Mouse (Mus musculus) cerebellum, adult (tissue): ENCODE results near the gene Tgm5.
A peak's percentile ranks its signal among the peaks of the same experiment; 100 is the strongest.
"Not testable (repeated sequence)": the region's sequence is repeated elsewhere in the genome, so short reads cannot be mapped to it uniquely, and the experiment has no call there.

Source experiments
- ATAC-seq: cut with Nextera tagmentation; 2 replicates; pipeline ENCODE4 v1.9.2; 2017; ENCODE audit warnings: mild to moderate bottlenecking, moderate library complexity, mixed read lengths; ENCODE audit not compliant: insufficient number of reproducible peaks, low FRiP score, low TSS enrichment

Tgm5 gene

GRCm38 (mm10) chr2:121045653-121046052 is 40.0 kb downstream of the Tgm5 start:
- ATAC-seq, result no peak

- no peak; the same call in 1 of the 2 replicates for ATAC-seq
These were observed 44.5 kb downstream of the Tgm5 start for GRCm38 (mm10) chr2:121041098-121041497.

GRCm38 (mm10) chr2:121039382-121039781 is 46.3 kb downstream of the Tgm5 start:
- ATAC-seq, result no peak

- ATAC-seq, result not testable (repeated sequence)
These were observed 46.8 kb downstream of the Tgm5 start for GRCm38 (mm10) chr2:121038851-121039250.

- ATAC-seq, result no peak
These were observed 48.8 kb downstream of the Tgm5 start, which contains the start of gene Epb42 for GRCm38 (mm10) chr2:121036733-121037341. TSS of gene Epb42 (minus strand) at chr2:121037072.

GRCm38 (mm10) chr2:121022918-121023317 is 62.7 kb downstream of the Tgm5 start:
- no peak for ATAC-seq

- ATAC-seq, result no peak
These were observed 68.5 kb downstream of the Tgm5 start for GRCm38 (mm10) chr2:121017151-121017550.

- no peak for ATAC-seq
These were observed 69.4 kb downstream of the Tgm5 start for GRCm38 (mm10) chr2:121016226-121016625.

- no peak for ATAC-seq
These were observed 70.1 kb downstream of the Tgm5 start for GRCm38 (mm10) chr2:121015507-121015906.

- ATAC-seq, result no peak
These were observed 73.0 kb downstream of the Tgm5 start for GRCm38 (mm10) chr2:121012676-121013075.

GRCm38 (mm10) chr2:121009071-121009677 is 76.5 kb downstream of the Tgm5 start:
- ATAC-seq, result no peak

GRCm38 (mm10) chr2:121008664-121009007 is 77.0 kb downstream of the Tgm5 start:
- ATAC-seq, result no peak

GRCm38 (mm10) chr2:121007925-121008663 is 77.5 kb downstream of the Tgm5 start, which contains the start of gene Ccndbp1:
TSS of gene Ccndbp1 (plus strand) at chr2:121008403.
- ATAC-seq, result peak; percentile 41; the same call in 1 of the 2 replicates

- ATAC-seq, result peak; percentile 60; the same call in 1 of the 2 replicates
These were observed 78.7 kb downstream of the Tgm5 start for GRCm38 (mm10) chr2:121006986-121007385.

GRCm38 (mm10) chr2:121004018-121004811 is 81.4 kb downstream of the Tgm5 start:
- ATAC-seq, result peak; percentile 82

GRCm38 (mm10) chr2:121003586-121003985 is 82.1 kb downstream of the Tgm5 start:
- ATAC-seq, result no peak

- no peak for ATAC-seq
These were observed 86.8 kb downstream of the Tgm5 start for GRCm38 (mm10) chr2:120998863-120999262.

- ATAC-seq, result peak; percentile 80; the same call in 1 of the 2 replicates
These were observed 89.0 kb downstream of the Tgm5 start for GRCm38 (mm10) chr2:120996607-120997006.
